Mouse (Mus musculus) neural tube, embryonic 11.5 days (tissue): ENCODE data around the gene Efna5. TPM values are rescaled to one million over a fixed set of nuclear protein-coding genes. Genes with fewer than 3 reads are reported as not detected.

Experiments used
- ATAC-seq: fragments of 200-750 bp; cut with Nextera tagmentation; 2 replicates; pipeline ENCODE4 v1.8.0; 2017; ENCODE audit warnings: moderate number of reproducible peaks, mild to moderate bottlenecking, moderate TSS enrichment, moderate library complexity; ENCODE audit not compliant: insufficient read depth, low FRiP score, low TSS enrichment
- DNase-seq: peaks from one replicate; pipeline ENCODE4 v3.0.0-alpha.2; 2015; ENCODE audit warnings: low spot score
- H3K27ac ChIP-seq: fragments of 300-500 bp; sonication (generic); 2 replicates; pipeline ENCODE4 v1.5.1; 2014; ENCODE audit warnings: low read depth, mild to moderate bottlenecking, low read length
- H3K27me3 ChIP-seq: fragments of 300-500 bp; sonication (generic); 2 replicates; pipeline ENCODE4 v1.6.1; 2014; ENCODE audit warnings: mild to moderate bottlenecking, low read length, mixed read lengths; ENCODE audit not compliant: control insufficient read depth, insufficient read depth
- H3K36me3 ChIP-seq: fragments of 300-500 bp; sonication (generic); 2 replicates; pipeline ENCODE4 v1.6.1; 2014; ENCODE audit warnings: mild to moderate bottlenecking, low read length, moderate library complexity, mixed read lengths; ENCODE audit not compliant: control insufficient read depth, insufficient read depth
- H3K4me1 ChIP-seq: fragments of 300-500 bp; sonication (generic); 2 replicates; pipeline ENCODE4 v1.6.1; 2014; ENCODE audit warnings: low read length, mixed read lengths; ENCODE audit not compliant: control insufficient read depth, insufficient read depth
- H3K4me2 ChIP-seq: fragments of 300-500 bp; sonication (generic); 2 replicates; pipeline ENCODE4 v1.6.1; 2014; ENCODE audit warnings: low read depth, mild to moderate bottlenecking, moderate library complexity
- H3K4me3 ChIP-seq: fragments of 300-500 bp; sonication (generic); 2 replicates; pipeline ENCODE4 v1.5.1; 2014; ENCODE audit warnings: low read depth, low read length
- H3K9ac ChIP-seq: fragments of 300-500 bp; sonication (generic); 2 replicates; pipeline ENCODE4 v1.6.1; 2014; ENCODE audit warnings: mild to moderate bottlenecking, low read length
- H3K9me3 ChIP-seq: fragments of 300-500 bp; sonication (generic); 2 replicates; pipeline ENCODE4 v1.6.1; 2016; ENCODE audit warnings: low read length; ENCODE audit not compliant: control insufficient read depth
- WGBS: fragments of 180-500 bp; shearing (Covaris S2); extraction: QIAGEN DNeasy Blood & Tissue Kit; methylation state at CpG from one replicate; pipeline ENCODE4 v1.1.7; 2014; 5-methylcytosine and 5-hydroxymethylcytosine counted together
- polyA plus RNA-seq: library from polyadenylated mRNA; unstranded; fragments of >200 nt; fragmentation: Nextera tagmentation; extraction: Ambion mirVana; gene quantifications from 2 replicates; pipeline ENCODE4 v1.2.1, GENCODE M21; 2014

Efna5 gene
- polyA plus RNA-seq, 1 experiment from 2014 or later = 40.1 TPM

DNA sequence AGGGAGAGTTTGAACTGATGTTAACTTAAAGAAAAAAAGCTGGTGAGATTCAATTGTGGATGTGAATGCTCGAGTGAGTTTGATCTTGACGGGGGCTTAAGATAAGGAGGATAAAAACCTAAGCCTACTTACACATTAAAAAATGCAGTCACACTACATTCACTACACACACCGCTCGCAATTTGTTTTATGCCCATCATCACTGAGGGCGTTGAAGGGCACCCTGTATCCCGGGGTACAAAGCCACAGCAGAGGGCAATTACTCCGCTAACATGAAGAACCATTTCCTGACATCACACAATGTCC, 94.6 kb downstream of the Efna5 start:
- peaks cover 7% of the 10 kb centered on the region; the same call in 1 of the 2 replicates for H3K4me1 ChIP-seq
- ATAC-seq (no peak), DNase-seq (no peak)
- WGBS = 48% methylated on average over 7 of the region's 7 CpGs
- H3K9me3 ChIP-seq = no peaks in the 10 kb centered on the region
- H3K4me2 ChIP-seq = no peak overlapping the region
- H3K27ac ChIP-seq = no peak overlapping the region
- H3K27me3 ChIP-seq = no peaks in the 10 kb centered on the region
- no peaks in the 10 kb centered on the region for H3K36me3 ChIP-seq
- H3K9ac ChIP-seq = no peak overlapping the region
- no peak overlapping the region for H3K4me3 ChIP-seq

DNA sequence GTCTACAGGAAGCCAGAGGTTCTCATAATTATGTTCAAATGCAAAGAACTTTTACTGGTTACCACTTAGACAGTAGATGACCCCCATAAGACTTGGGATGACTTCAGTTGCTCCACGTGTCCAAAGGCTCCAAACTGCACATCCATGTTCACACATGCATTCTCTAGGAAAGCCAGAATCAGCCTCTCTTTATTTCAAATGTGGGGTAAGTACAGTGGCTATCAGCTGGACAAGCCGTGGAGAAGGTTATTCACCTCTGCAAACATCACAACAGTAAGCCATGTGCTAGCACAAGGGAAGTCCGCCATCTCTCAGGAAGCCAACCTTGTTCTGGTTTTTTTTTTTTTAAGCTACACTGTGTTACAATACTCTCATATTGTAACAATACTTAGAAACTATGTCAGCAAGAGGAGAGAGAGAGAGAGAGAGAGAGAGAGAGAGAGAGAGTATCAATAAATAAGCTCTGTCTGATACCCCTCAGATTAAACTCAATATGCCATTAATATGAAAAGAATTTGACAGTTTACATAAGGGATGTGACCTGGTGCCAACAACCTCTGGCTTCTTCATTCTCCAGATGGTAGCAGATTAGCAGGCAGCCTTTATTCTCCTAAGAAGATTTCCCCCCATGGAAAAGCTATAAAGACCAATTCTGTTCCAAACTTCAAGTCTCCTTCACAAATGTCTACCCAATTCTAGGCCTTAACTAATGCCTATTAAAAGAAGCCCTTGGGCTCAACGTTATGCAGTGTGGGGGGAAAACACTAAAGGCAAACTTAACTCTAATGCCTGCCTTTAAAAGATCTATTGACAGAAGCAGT, 95.1 kb downstream of the Efna5 start:
- no peak overlapping the region for H3K4me2 ChIP-seq
- H3K9ac ChIP-seq = no peak overlapping the region
- H3K36me3 ChIP-seq = no peaks in the 10 kb centered on the region
- ATAC-seq = no peak
- no peak for DNase-seq
- peaks cover 7% of the 10 kb centered on the region; the same call in 1 of the 2 replicates for H3K4me1 ChIP-seq
- H3K9me3 ChIP-seq = no peaks in the 10 kb centered on the region
- H3K4me3 ChIP-seq = no peak overlapping the region
- no peaks in the 10 kb centered on the region for H3K27me3 ChIP-seq
- H3K27ac ChIP-seq = no peak overlapping the region
- 69% methylated on average over 4 of the region's 4 CpGs for WGBS

DNA sequence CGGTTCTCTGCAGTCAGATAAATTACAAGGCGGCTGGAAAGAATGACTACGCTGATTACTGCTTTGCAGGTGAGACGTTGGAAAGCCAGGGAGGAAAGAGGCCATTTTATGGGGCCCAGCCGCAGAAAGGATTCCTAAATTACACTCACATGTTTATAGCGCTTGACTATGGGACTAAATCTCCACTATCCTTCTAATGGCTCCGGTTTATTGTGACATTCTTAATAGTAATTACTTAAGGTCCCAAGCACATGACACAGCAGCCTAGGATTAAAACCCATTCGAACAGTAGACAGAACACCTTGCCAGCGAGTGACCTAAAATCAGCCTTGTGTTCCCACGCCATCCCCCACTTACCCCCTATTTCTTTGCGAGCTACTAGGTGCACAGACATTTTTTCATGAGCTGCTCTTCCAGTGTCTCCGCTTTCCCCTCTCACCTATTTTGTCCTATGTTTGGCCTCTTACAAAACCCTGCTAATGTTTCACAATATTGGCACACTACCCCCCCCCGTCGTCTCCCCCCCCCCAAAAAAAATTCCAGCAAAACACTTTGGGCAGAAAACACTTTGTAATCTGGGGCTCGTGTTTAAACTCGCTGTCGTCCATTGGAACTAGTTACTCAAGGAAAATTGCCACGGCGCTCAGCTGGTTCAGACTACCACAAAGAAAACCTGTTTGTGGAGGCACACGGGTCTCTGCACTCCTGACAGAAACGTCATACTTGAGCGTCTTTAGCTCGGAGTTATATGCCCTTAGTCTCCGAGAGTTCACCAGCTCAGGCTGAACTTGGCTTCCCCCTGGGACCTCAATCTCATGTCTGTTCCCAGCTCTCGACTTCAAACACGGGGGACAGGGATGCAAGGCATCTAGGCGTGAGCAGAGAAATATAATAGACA, 96.6 kb downstream of the Efna5 start:
- 32% methylated on average over 27 of the region's 27 CpGs for WGBS
- H3K9ac ChIP-seq = no peak overlapping the region
- H3K27ac ChIP-seq = no peak overlapping the region
- H3K27me3 ChIP-seq = no peaks in the 10 kb centered on the region
- peak overlapping the region; percentile 25; the same call in 1 of the 2 replicates for H3K4me2 ChIP-seq
- no peaks in the 10 kb centered on the region for H3K9me3 ChIP-seq
- no peaks in the 10 kb centered on the region for H3K36me3 ChIP-seq
- DNase-seq (no peak), ATAC-seq (no peak; the same call in 1 of the 2 replicates)
- H3K4me3 ChIP-seq = no peak overlapping the region
- H3K4me1 ChIP-seq = peaks cover 7% of the 10 kb centered on the region; the same call in 1 of the 2 replicates

DNA sequence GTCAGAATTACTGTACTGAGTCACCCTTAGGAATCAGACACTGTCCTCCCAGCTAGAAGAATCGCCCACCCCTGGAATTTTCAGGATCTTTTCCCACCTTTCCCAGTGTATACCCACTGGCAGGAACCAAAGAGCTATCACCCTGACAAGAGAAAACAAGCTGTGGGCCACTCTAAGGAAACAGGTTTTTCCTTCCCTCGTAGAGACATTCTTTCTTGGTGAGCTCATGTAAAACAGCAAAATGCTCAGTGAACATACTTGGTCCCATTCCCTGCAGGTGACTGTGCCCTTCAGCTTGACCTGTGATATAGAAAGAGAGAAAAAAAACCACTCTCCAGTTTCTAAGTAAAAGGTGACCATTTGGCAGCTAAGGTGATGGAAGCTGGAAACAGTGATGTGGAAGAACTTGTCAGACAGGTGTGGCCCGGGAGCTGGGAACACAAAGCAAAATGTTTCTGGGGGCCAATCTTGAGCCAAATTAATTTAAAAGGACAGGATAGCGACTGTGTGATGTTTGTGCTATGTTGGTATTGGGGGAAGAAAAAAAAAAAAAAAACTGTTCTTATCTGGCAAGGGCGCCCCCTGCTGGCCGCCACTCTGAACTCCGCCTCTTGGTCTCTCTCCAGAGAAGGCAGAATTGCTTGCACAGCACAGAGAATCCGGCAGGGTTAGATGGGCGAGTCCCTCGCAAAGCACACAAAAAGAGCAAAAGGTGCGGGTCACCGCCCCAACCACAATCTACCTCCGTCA, 97.4 kb downstream of the Efna5 start:
- Histone ChIP-seq H3K4me1 (peaks cover 4% of the 10 kb centered on the region), H3K4me3 (no peak overlapping the region), H3K9me3 (no peaks in the 10 kb centered on the region), H3K27ac (no peak overlapping the region), H3K27me3 (no peaks in the 10 kb centered on the region), H3K9ac (no peak overlapping the region), H3K4me2 (peak overlapping the region; percentile 25; the same call in 1 of the 2 replicates), H3K36me3 (no peaks in the 10 kb centered on the region)
- WGBS = 19% methylated on average over 13 of the region's 13 CpGs
- ATAC-seq (peak; percentile 71), DNase-seq (peak; percentile 83)

DNA sequence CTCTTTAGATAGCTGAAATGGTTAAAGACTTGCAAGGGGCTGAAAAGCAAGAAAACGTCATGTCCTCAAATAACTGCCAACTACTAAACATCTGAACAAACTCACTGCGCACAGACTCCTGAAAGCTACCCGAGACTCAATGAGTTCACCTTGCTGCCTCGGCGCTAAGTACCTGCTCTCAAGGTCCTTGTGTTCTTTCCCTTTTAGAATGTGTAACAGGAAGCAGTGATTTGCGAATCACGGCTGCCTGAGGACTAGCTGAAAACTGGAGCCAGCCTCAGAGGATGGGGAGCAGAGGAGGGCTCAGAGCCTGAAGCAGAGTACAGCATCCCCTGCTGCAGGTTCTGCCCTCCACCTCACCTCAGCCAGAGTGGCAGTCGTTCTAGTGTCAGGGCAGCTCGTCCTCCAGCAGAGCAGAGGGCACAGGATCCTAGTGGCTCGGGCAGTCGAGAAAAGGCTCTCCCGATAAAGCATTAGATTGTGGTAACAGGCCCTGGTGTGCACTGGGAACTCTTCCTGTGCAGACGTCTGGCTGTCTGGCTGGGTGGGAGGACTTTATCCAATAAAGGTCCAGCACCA, 98.2 kb downstream of the Efna5 start:
- peaks cover 7% of the 10 kb centered on the region for H3K4me1 ChIP-seq
- ATAC-seq (no peak), DNase-seq (no peak)
- H3K4me3 ChIP-seq = no peak overlapping the region
- no peaks in the 10 kb centered on the region for H3K9me3 ChIP-seq
- H3K4me2 ChIP-seq = no peak overlapping the region
- no peak overlapping the region for H3K27ac ChIP-seq
- H3K27me3 ChIP-seq = no peaks in the 10 kb centered on the region
- H3K36me3 ChIP-seq = no peaks in the 10 kb centered on the region
- no peak overlapping the region for H3K9ac ChIP-seq
- 65% methylated on average over 13 of the region's 13 CpGs for WGBS

DNA sequence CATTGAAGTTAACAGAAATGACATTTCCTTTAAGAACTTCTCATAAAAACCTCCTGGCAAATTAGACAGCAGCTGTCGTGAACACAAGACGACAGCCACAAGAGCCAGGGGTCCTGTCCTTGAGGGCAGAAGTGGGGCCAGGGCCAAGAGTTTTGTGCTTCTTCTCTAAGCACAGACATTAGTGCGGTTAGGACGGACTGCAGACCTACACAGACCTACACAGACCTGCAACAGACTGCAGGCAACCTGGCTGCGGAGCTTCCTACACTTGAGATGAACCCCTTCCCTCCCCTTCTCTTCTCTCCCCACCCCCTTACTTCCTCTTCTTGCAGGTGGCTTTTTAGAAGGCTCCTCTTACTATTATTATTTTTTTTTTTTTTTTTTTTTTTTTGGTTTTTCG, 100.0 kb downstream of the Efna5 start:
- peaks cover 7% of the 10 kb centered on the region for H3K4me1 ChIP-seq
- no peaks in the 10 kb centered on the region for H3K27me3 ChIP-seq
- no peak overlapping the region for H3K4me2 ChIP-seq
- H3K36me3 ChIP-seq = no peaks in the 10 kb centered on the region
- WGBS = 89% methylated on average over 6 of the region's 6 CpGs
- no peak overlapping the region for H3K27ac ChIP-seq
- DNase-seq (no peak), ATAC-seq (no peak)
- no peaks in the 10 kb centered on the region for H3K9me3 ChIP-seq
- no peak overlapping the region for H3K4me3 ChIP-seq
- H3K9ac ChIP-seq = no peak overlapping the region

DNA sequence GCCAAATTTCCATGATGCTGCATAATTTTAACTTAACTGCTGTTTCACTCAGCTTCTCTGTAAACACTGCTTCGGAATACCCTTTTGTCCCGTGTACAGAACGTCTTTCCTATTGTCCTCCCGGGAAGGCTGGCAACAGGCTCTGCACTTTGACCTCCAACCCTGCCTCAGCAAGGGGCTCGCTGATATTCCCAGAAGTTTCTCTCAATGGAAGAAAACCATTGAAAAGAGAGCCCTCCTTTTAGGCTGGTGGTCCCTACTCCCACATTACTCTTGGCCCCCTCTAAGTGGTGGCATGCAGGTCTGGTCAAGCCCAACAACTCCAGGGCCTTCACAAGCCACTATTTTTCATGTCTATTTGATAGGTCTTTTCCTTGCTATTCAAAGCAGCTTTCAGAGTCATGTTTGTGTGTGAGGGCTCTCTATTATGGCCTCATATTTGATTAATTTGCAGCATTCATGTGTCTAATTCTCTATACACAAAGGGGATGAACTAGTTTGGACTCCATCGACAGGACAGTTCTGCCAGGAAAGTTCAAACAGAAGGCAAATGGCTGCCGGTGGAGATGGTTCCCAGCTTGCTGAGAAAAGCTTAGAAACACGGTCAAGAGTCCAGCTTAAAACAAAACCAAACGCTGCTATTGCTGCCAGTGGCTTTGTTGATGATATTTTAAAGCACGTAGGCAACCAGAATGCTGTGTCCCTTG, 103.1 kb downstream of the Efna5 start:
- DNase-seq = peak; percentile 36
- WGBS = 12% methylated on average over 10 of the region's 10 CpGs
- ATAC-seq = peak; percentile 38; the same call in 1 of the 2 replicates

DNA sequence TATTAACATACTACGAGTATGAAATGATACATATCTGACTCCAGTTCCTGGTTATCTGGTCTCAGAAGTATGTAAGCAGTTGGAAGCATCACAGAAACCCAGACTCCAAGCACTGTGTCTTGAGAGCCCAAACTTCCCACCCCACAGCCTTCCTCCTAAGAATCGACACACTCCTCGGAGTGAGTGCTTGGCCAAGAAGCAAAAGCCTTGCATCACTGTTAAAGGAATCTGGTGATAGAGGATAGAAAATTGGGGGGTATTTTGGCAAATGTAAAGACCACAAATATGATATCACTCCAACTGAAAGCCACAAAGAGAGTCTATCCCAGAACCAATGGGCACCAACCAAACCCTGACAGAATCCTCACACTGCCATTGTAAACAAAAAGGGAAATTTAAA, 104.4 kb downstream of the Efna5 start:
- no peaks in the 10 kb centered on the region for H3K36me3 ChIP-seq
- WGBS = 76% methylated on average over 3 of the region's 3 CpGs
- no peak for DNase-seq

More for the DNA sequence above, 103.1 kb downstream of the Efna5 start:
- Histone ChIP-seq H3K27me3 (no peaks in the 10 kb centered on the region), H3K36me3 (no peaks in the 10 kb centered on the region), H3K4me2 (no peak overlapping the region), H3K9ac (no peak overlapping the region), H3K4me1 (peaks cover 4% of the 10 kb centered on the region; the same call in 1 of the 2 replicates), H3K4me3 (no peak overlapping the region), H3K27ac (no peak overlapping the region), H3K9me3 (no peaks in the 10 kb centered on the region)

More for the DNA sequence above, 104.4 kb downstream of the Efna5 start:
- Histone ChIP-seq H3K4me2 (no peak overlapping the region), H3K4me1 (peaks cover 4% of the 10 kb centered on the region; the same call in 1 of the 2 replicates), H3K27ac (no peak overlapping the region), H3K4me3 (no peak overlapping the region), H3K9me3 (no peaks in the 10 kb centered on the region), H3K27me3 (no peaks in the 10 kb centered on the region), H3K9ac (no peak overlapping the region)
- ATAC-seq = no peak
